Mouse (Mus musculus) B cell, adult 2 months (primary cell): ENCODE measurements around the gene Foxc1.

Source experiments
- DNase-seq, 2 experiments: peaks; one replicate each; pipeline ENCODE4 v3.0.0; 2022

Gene Foxc1

DNA sequence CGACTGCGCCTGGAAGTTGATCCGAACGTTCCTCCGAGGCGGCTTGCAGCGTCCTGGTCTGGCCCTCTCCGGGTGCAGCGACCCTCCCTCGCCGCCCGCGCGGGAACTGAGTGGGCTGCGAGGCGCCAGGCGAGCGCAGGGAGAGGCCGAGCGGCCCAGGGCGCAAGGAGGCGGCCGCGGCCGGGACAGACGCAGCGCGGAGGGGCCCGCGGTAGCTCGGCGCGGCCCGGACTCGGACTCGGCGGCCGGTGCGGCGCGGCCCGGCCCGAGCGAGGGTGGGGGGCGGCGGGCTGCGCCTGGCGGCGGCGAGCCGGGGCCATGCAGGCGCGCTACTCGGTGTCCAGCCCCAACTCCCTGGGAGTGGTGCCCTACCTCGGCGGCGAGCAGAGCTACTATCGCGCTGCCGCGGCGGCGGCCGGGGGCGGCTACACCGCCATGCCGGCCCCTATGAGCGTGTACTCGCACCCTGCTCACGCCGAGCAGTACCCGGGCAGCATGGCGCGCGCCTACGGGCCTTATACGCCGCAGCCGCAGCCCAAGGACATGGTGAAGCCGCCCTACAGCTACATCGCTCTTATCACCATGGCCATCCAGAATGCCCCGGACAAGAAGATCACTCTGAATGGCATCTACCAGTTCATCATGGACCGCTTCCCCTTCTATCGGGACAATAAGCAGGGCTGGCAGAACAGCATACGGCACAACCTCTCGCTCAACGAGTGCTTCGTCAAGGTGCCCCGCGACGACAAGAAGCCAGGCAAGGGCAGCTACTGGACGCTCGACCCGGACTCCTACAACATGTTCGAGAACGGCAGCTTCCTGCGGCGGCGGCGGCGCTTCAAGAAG is 680 bp downstream of the Foxc1 start:
- peak; percentile 37 to 53 for DNase-seq

- no peak for DNase-seq
Observed at GRCm38 (mm10) chr13:31807736-31808115, 1.3 kb downstream of the Foxc1 start.

- DNase-seq, result peak; percentile 48 to 54
Observed at GRCm38 (mm10) chr13:31808116-31808803, 1.8 kb downstream of the Foxc1 start.

GRCm38 (mm10) chr13:31808804-31809420 is 2.5 kb downstream of the Foxc1 start:
- no peak for DNase-seq

- DNase-seq, result no peak
Observed at GRCm38 (mm10) chr13:31809701-31810100, 3.3 kb downstream of the Foxc1 start.

DNA sequence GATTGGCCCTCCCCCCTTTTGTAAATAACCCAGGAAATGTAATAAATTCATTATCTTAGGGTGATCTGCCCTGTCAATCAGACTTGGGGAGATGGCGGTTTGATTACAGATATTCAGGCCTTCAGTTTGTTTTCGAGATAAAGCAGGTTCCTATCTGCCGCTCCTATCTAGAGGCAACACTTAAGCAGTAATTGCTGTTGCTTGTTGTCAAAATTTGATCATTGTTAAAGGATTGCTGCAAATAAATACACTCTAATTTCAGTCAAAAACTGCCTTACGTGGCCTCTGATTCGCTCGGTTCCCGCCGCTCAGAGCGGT is 3.9 kb downstream of the Foxc1 start:
- no peak for DNase-seq

GRCm38 (mm10) chr13:31810693-31811541 is 4.5 kb downstream of the Foxc1 start:
- DNase-seq, result peak; percentile 30 to 40

DNA sequence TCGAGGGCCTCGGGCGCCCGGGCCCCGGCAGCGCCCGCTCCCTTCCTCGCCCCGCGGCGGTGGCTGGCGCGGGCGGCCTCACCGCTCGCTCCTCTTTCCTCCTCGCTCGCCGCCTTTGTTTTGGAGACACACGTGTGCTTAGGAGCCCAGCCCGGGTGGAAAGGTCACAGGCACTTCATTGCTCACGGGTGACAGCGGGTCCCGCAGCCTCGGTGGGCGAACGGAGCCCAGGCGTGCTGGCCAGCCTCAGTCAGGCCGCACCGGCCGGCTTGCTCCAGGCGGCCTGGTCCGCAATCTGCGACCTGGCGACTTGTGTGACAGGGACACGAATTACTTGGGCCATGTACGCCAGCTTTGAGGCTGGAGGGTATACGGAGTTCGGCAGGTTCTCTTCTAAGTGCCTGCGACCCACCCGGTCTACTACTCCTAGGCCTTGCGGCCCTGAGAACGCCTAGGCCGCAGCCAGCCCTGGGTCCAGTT is 5.1 kb downstream of the Foxc1 start:
- DNase-seq, result no peak

GRCm38 (mm10) chr13:31812701-31813100 is 6.3 kb downstream of the Foxc1 start:
- DNase-seq, result no peak

GRCm38 (mm10) chr13:31815383-31816003 is 9.1 kb downstream of the Foxc1 start:
- no peak for DNase-seq

DNA sequence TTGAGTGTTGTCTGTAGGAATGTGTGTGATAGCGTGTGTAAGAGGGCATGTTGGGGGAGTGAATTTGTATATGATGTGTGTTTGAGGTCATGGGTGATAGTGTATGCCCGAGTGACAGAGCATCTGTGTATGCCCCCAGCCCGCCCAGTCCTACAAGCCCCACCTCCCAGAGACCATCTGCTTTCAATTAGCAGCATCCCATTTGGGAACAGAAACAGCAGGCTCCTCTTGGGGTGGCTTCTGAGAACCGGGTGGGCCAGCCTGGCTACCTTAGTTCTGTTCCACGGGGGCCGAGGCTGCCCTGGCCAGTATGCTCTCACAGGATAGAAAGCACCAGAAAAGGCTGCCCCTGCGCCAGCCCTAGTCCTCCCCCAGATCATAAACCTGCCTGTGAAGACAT is 11.9 kb downstream of the Foxc1 start:
- no peak for DNase-seq

- no peak for DNase-seq
Observed at GRCm38 (mm10) chr13:31819664-31820405, 13.4 kb downstream of the Foxc1 start.

DNA sequence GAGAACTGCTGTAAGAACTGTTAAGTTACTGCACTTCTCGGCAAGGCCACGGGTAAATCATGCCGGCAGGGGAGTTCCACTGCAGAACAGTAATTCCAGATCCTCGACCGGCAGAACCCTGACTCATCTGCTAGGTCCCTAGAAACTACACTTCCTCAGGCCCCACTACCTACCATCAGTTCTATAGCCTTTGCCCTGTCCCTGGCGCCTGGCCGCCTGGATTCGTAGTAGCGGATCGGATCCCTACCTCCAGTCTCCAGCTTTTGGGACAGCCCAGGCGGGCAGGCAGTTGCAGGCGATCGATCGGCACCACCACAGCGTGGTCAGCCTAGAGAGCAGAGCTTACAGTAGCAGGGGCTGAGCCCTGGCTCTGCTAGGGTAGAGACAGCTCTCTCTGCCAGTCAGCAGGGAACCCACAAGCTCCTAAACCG is 14.2 kb downstream of the Foxc1 start:
- DNase-seq, result no peak

GRCm38 (mm10) chr13:31821050-31821449 is 14.6 kb downstream of the Foxc1 start:
- DNase-seq, result no peak

- DNase-seq, result no peak
Observed at GRCm38 (mm10) chr13:31823316-31823715, 16.9 kb downstream of the Foxc1 start.

GRCm38 (mm10) chr13:31825180-31825579 is 18.7 kb downstream of the Foxc1 start:
- DNase-seq, result no peak

DNA sequence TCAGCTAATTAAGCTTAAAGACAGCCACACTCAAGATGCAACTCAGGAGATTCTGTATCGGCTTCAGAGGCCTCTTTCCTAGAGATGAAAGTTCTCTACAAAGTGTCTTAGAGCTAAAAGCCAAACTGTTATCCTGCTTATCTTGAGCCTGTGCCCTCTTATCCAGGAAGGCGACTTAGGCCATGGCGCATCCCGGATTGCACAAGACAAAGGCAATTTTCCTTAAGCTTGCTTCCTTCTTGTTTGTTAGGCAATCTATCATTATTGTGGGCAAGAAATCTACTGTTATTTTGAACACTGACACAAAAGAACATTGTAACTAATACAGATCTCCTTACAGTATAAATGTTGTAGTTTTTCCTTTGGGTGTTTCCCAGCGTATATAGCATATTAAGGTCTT is 20.7 kb downstream of the Foxc1 start:
- no peak for DNase-seq

DNA sequence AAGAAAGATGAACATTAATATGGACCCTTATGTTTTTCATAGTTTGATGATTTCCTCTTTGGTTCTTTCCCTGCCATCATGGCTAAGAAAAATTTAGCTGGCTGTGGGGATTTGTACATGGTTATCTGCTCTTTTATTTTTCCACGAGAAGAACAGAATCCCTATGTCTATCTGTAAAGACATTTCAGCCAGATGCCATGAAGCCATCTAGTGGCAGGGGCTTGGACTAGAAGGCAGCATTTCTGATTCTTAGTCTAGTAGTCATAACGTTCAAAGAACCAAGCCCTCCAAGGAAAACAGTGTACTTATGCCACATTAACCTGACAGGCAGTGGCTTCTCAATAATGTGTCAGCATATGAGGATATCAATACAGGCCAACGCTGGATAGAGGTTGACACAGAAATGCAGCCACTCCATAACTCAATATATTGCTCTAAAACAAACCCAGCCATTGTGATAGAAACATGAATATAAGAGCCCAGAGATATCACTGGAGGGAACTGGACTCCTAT is 21.4 kb downstream of the Foxc1 start:
- DNase-seq, result no peak

- no peak for DNase-seq
Observed at GRCm38 (mm10) chr13:31828446-31828845, 22.0 kb downstream of the Foxc1 start.

DNA sequence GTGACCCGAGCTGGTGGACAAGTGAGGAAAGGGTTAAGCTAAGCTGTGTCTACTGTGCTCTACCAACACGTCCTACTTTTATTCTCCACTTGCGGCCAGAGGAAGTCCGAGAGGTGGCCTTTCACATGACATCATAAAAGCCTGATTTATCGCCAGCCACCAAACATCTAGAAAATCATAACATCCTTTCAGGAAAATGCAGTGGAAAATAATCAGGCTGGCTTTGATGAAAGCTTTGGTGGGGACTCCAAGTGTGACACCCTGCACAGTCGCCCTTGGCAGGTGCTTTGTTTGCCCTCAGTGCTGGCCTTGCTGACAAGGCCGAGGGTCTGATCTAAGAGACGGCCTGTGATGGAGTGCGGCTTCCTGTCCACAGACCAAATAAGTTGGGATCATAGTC is 23.9 kb downstream of the Foxc1 start:
- no peak for DNase-seq

DNA sequence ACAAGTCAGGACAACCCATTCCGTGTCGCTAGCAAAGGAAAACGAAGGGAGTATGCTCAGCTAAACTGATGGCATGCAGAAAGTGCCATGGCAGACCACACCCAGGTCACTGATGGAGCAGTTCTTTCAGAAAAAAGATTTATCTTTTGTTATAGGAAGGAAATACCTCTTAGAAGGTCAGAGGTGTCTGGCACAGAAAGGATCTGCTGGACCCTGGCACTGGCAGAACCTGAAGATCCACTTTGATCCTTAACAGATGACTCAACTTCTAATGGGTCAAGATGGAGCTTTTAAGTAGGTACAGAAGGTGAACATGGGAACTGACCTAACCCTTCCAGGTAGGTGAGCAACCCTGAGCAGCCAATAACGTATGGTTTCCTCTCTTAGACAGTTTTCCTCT is 29.4 kb downstream of the Foxc1 start:
- no peak for DNase-seq
